Mouse (Mus musculus) liver, postnatal 0 days (tissue): ENCODE measurements around the gene Car10.

Experiments used
- CTCF ChIP-seq: sonication (generic); IDR thresholded peaks from 2 replicates; pipeline ENCODE4 v1.5.1; 2016; ENCODE audit warnings: antibody characterized with exemption, low read depth
- EP300 ChIP-seq: IDR thresholded peaks from 2 replicates; pipeline ENCODE4 v1.6.1; 2016; ENCODE audit warnings: antibody characterized with exemption, low read depth, mild to moderate bottlenecking

DNA sequence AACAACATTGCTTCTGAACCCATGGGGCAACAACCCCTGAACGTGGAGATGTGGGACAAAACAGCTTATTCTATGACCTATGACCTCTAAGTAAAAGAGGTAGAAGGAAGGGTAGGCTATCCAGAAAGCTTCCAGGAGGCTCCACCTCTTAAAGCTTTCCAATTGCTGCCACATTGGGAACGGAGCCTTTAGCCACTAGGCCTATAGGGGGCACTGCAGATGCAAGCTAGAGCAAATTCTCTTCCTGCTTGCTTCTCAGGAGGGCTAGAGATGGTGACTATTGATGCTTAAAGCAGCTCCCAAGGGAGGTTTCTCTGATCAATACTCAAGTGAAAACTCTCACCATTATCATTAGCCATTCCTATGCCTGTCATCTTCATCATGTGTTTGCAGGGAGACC, 416.6 kb downstream of the Car10 start:
- TF ChIP-seq CTCF (peak; percentile 19; the same call in 1 of the 2 replicates), EP300 (no peak)
